Mouse (Mus musculus): ENCODE results near the gene Gm44790.
"Not testable (repeated sequence)": the region's sequence is repeated elsewhere in the genome, so short reads cannot be mapped to it uniquely, and the experiment has no call there.

Gm44790 gene

DNA sequence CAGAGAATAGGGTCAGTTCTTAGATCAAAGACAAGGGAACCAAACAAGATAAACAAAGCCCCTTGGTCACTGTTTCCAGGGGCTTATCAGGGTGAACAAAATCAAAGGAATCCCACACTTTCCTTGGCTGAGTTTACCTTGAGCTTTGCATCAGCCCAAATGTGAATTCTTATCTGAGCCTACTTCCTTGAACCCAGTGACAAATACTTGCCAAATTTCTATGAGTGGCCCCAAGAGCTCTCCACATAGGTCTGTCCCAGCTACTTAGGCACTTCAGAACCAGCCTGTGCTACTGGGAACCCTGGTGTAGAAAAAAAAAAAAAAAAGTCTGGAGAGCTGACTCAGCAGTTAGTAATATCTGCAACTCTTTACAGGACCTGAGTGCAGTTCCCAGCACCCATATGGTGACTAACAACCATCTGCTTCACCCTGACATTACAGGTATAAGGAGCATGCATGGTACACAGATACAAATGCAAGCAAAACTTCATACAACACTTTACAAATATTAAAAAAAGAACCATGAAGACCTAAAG is 48.3 kb downstream of the Gm44790 start:
- no peak for DNase-seq (ENCODE audit: low read depth, low spot score)

GRCm38 (mm10) chr6:86475462-86476167 is 49.2 kb downstream of the Gm44790 start:
- no peak for DNase-seq (ENCODE audit: low read depth, low spot score)

- DNase-seq (ENCODE audit: low read depth, low spot score): no peak
Measured at GRCm38 (mm10) chr6:86476931-86477330, 50.5 kb downstream of the Gm44790 start.

DNA sequence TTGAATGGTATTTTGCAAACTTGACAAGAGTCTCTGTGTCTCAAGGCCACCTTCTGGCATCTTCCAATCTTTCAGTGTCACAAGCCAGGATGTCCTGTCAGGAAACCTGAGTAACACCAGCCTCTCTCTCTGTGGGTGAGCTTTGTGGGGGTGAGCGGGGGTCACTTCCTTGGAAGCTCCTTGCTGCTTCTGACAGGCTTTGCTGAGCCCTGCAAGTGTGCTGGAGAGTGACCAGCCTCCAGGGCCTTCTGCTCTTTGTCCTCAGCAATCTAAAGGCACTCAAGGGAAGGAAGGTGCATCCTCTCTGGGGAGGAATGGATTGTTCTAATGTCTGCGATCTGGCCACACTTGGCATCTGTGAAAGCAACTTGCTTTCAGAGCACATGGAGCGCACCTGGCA is 52.9 kb downstream of the Gm44790 start:
- no peak for DNase-seq (ENCODE audit: low read depth, low spot score)

- DNase-seq (ENCODE audit: low read depth, low spot score): no peak
Measured at GRCm38 (mm10) chr6:86479816-86480188, 53.3 kb downstream of the Gm44790 start.

GRCm38 (mm10) chr6:86480189-86480831 is 53.9 kb downstream of the Gm44790 start:
- DNase-seq (ENCODE audit: low read depth, low spot score): no peak

GRCm38 (mm10) chr6:86481871-86482270 is 55.4 kb downstream of the Gm44790 start:
- no peak for DNase-seq (ENCODE audit: low read depth, low spot score)

- DNase-seq (ENCODE audit: low read depth, low spot score): no peak
Measured at GRCm38 (mm10) chr6:86485943-86486640, 59.6 kb downstream of the Gm44790 start.

DNA sequence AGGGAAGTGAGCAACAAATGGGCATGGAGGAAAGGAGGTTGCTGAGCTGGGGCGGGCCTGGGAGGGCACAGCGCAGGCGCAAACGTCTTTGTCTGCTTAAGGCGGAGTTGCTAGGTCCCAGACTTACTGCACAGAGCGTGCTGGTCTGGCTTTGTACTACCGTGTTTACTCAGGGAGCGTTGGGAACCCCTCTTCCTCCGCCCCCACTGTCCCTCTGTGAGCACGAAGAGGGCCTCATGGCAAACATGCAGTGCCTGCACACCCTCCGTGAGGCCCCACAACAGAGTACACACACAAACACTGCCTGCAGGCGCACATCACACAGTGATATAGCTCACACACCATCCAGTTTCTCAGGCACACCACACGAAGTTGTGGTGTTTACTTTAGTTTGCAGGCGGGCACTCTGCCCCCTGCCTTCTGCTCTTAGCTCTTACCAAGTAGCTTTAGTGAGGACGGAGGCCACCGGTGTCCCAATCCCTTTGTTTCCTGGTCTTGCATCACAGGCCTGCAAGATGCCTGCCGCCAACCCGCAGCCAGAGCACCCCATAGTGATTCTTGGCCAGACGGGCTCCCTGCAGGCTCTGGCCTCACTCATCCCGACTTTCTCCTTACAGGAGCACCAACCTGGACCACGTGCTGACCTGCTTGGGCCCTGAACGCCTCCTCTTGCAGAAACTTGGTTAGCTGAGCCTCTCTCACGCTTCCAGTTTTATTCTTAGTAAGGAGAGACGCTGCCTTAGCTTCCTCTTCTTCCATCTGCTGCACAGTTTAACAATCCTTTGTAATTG is 61.1 kb downstream of the Gm44790 start:
- DNase-seq (ENCODE audit: low read depth, low spot score): no peak

GRCm38 (mm10) chr6:86488149-86488485 is 61.7 kb downstream of the Gm44790 start:
- DNase-seq (ENCODE audit: low read depth, low spot score): no peak

- DNase-seq (ENCODE audit: low read depth, low spot score): no peak
Measured at GRCm38 (mm10) chr6:86489945-86490344, 63.5 kb downstream of the Gm44790 start.

DNA sequence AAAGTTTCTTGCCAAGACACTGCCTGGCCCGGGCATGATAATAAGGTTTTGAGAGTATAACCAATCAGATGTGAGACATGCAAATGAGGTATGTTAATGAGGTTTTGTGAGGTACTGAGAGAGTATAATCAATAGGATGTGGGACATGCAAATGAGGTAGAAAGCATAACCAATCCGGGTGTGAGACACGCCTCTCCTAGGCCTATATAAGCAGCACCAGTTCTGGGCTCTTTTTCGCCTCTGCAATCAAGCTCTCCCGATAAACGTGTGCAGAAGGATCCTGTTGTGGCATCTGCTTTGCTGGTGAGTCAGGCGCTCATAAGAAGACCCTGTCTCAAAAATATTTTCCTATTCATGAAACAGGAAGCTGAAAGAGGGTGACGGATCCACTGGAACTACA is 64.0 kb downstream of the Gm44790 start:
- not testable (repeated sequence) for DNase-seq (ENCODE audit: low read depth, low spot score)

DNA sequence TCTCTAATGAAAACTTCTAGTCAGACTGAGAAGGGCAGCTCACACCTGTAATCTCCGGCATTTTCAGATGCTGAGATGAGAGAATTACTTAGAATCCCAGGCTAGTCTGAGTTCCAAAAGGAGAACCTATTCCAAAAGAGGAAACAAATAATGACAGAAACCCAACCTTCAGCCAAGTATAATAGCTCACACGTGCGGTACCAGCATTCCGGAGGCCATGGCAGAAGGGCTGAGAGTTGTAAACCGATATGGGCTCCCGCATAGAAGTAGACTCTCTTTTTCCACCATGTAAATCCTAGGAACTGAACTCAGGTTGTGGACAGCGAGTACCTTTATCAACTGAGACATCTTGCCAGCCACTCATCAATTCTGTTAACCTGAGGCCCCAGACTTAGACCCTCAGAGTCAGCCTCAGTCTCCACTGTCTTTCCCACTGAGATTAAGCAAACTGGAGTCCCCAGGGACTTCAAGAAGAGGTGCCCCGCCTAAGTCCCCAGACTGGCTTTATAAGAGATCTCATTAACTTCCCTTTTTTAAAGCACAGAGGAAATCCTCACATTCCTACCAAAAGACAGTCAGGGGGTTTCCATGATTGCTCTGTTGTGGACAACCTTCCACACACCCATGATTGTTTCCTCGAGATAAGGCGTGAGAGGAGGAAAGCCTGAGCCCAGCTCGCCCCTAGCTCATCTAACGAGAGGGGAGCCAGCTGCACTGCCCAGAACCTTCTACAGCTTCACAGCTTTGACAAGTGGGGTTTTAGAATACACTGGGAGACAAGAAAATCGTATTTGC is 67.2 kb downstream of the Gm44790 start:
- DNase-seq (ENCODE audit: low read depth, low spot score): no peak

DNA sequence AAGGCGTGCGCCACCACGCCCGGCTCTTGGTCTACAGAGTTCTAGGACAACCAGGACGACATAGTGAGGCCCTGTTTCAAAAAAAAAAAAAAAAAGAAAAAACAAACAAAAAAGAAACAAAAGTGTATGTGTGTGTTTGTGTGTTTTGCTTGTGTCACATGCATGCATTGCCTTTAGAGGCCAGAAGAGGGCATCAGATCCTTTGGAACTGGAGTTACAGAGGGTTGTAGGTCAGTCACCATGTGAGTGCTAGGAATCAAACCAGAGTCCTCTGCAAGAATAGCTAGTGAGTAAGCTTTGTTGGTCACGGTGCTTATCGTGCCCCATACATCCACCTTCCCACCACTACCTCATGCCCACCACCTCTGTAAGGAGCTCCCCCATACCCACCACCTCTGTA is 68.3 kb downstream of the Gm44790 start:
- DNase-seq (ENCODE audit: low read depth, low spot score): no peak

All from c-Kit-negative CD71-positive TER-119-positive erythroid progenitor cells, embryonic 14.5 days (primary cell).